Mouse (Mus musculus): ENCODE measurements around the gene Clec4e. TPM values are rescaled to one million over a fixed set of nuclear protein-coding genes. Genes with fewer than 3 reads are reported as not detected.
"Not testable (repeated sequence)": the region's sequence is repeated elsewhere in the genome, so short reads cannot be mapped to it uniquely, and the experiment has no call there.

Clec4e gene
- polyA plus RNA-seq, 1 experiment from 2014 or later: not detected

- H3K27ac ChIP-seq: no peak within 1 kb of the TSS
- no peaks in the 10 kb centered on the region for H3K9me3 ChIP-seq
- no peak for DNase-seq (ENCODE audit: extremely low spot score, low spot score)
- H3K4me3 ChIP-seq: no peak within 1 kb of the TSS
- no peaks in the 10 kb centered on the region for H3K4me1 ChIP-seq
- H3K27me3 ChIP-seq (ENCODE audit: poor library complexity, severe bottlenecking): no peaks in the 10 kb centered on the region
- H3K36me3 ChIP-seq (replicated peaks): no peaks in the 10 kb centered on the region
- 74% methylated on average over 4 of the region's 4 CpGs for WGBS
Measured at GRCm38 (mm10) chr6:123261555-123262161, 28.0 kb downstream of the Clec4e start, which contains the start of gene Clec4d. Gene Clec4d (plus strand): TSS chr6:123262111.

DNA sequence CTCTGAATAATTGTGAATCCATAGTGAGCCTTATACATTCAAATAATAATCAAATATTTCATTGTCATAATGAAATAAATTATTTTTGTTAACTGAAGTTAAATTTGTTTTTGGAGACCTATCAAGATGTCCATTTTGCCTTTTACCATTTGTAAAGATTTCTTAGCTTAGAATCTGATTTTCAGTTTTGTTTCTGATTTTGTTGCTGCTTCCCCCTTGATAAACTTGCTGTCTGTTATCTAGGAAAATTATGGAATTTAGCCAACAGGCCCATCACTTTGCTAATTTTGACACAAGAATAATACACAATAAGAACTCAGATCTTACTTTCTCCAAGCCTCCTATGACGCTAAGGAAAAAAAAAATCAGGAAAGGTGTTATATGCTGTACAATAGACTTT lies 28.8 kb downstream of the Clec4e start:
- WGBS: 85% methylated on average over 1 of the region's 1 CpGs
- H3K4me1 ChIP-seq: no peaks in the 10 kb centered on the region
- DNase-seq (ENCODE audit: extremely low spot score, low spot score): no peak
- no peak overlapping the region for H3K27ac ChIP-seq
- H3K9me3 ChIP-seq: no peaks in the 10 kb centered on the region
- no peaks in the 10 kb centered on the region for H3K36me3 ChIP-seq (replicated peaks)
- no peak overlapping the region for H3K4me3 ChIP-seq
- H3K27me3 ChIP-seq (ENCODE audit: poor library complexity, severe bottlenecking): no peaks in the 10 kb centered on the region

GRCm38 (mm10) chr6:123259889-123260603 lies 29.6 kb downstream of the Clec4e start:
- Histone ChIP-seq H3K36me3 (replicated peaks) (no peaks in the 10 kb centered on the region), H3K4me1 (no peaks in the 10 kb centered on the region), H3K27ac (no peak overlapping the region), H3K9me3 (no peaks in the 10 kb centered on the region), H3K4me3 (no peak overlapping the region), H3K27me3 (ENCODE audit: poor library complexity, severe bottlenecking) (no peaks in the 10 kb centered on the region)
- no peak for DNase-seq (ENCODE audit: extremely low spot score, low spot score)
- 91% methylated on average over 4 of the region's 4 CpGs for WGBS

DNA sequence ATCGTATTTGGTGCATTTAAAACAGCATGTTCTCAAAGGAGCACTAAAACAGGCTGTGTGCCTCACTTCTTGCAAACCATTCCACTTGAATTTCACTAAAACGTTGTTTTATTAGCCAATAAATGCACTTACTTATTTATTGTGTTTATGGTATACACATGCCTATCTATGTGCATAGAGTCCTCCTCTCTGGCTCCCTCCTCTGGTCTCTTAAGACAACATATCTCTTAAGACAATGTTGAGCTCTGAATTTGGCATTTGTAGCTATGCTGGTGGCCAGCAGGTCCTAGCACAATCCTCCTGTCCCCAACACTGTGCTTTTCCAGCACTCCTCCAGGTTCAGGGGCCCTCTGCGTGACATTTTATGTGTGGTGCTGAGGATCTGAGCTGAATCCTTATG lies 30.7 kb downstream of the Clec4e start:
- Histone ChIP-seq H3K27ac (no peak overlapping the region), H3K4me3 (no peak overlapping the region), H3K4me1 (no peaks in the 10 kb centered on the region), H3K36me3 (replicated peaks) (no peaks in the 10 kb centered on the region), H3K9me3 (no peaks in the 10 kb centered on the region), H3K27me3 (ENCODE audit: poor library complexity, severe bottlenecking) (no peaks in the 10 kb centered on the region)
- DNase-seq (ENCODE audit: extremely low spot score, low spot score): no peak
- 82% methylated on average over 3 of the region's 3 CpGs for WGBS

DNA sequence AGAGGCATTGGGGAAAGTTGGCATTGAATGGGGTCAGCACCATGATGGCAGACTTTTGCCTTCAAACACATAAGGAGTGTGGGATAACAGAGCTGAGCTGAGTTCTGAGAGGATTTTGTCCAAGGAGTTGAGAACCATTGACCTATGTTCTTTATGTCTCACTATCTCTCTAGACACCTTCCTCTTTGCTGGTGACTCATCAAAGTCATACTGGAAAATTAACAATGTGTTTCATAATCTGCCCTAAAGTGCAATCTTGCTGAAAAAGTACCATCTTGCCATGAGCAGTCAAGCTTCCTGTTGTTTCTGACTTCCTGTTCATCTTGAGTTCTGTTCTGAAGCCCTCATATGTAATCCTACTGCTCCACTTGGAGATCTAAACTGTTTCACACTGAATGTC lies 36.9 kb downstream of the Clec4e start:
- no peak overlapping the region for H3K27ac ChIP-seq
- no peaks in the 10 kb centered on the region for H3K36me3 ChIP-seq (replicated peaks)
- peaks cover 4% of the 10 kb centered on the region; the same call in 1 of the 2 replicates for H3K9me3 ChIP-seq

DNA sequence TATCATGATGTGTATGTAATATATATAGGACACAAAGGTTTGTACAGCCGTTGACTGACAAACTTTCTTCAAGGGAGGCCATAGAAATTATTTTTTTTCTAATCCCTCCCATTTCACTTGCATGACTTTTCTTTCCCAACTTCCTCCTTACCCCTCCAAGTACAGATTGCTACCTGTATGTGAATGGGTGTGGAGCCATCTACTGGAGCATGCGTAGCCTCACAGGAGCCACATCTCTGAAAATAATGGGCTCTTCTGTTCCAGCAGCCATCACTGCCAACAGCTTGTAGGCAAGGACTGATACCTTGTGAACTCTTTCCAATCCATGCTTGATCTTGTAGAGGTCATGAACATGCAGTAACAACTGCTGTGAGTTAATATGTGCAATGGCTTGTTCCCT lies 40.8 kb downstream of the Clec4e start:
- not testable (repeated sequence) for H3K9me3 ChIP-seq; H3K27ac ChIP-seq; DNase-seq (ENCODE audit: extremely low spot score, low spot score); H3K27me3 ChIP-seq (ENCODE audit: poor library complexity, severe bottlenecking); H3K36me3 ChIP-seq (replicated peaks); H3K4me3 ChIP-seq; H3K4me1 ChIP-seq
- WGBS: 86% methylated on average over 2 of the region's 2 CpGs

More for the DNA sequence above, 36.9 kb downstream of the Clec4e start:
- Histone ChIP-seq H3K4me3 (no peak overlapping the region), H3K4me1 (no peaks in the 10 kb centered on the region), H3K27me3 (ENCODE audit: poor library complexity, severe bottlenecking) (no peaks in the 10 kb centered on the region)
- no peak for DNase-seq (ENCODE audit: extremely low spot score, low spot score)

DNA sequence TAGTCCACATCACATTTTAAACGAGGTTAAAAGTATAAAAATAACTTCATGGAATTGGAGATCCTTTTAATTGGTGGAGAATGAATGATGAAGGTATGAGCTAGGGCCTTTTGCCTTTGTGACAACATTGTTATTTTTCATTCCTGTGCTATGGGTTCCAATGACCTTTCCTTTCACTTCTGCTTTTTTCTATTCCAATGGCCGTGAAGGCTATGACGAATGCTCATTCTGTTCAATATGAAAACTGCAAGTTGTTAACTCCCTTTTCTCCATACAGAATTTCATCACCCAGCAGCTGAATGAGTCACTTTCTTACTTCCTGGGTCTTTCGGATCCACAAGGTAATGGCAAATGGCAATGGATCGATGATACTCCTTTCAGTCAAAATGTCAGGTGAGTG lies 45.5 kb downstream of the Clec4e start:
- Histone ChIP-seq H3K4me1 (no peaks in the 10 kb centered on the region), H3K36me3 (replicated peaks) (no peaks in the 10 kb centered on the region), H3K9me3 (no peaks in the 10 kb centered on the region), H3K27ac (no peak overlapping the region), H3K27me3 (ENCODE audit: poor library complexity, severe bottlenecking) (no peaks in the 10 kb centered on the region), H3K4me3 (no peak overlapping the region)
- WGBS: 93% methylated on average over 5 of the region's 5 CpGs
- DNase-seq (ENCODE audit: extremely low spot score, low spot score): no peak

- H3K9me3 ChIP-seq: no peaks in the 10 kb centered on the region
- H3K36me3 ChIP-seq (replicated peaks): no peaks in the 10 kb centered on the region
- H3K27ac ChIP-seq: no peak overlapping the region
- no peak overlapping the region for H3K4me3 ChIP-seq
- DNase-seq (ENCODE audit: extremely low spot score, low spot score): no peak
- no peaks in the 10 kb centered on the region for H3K27me3 ChIP-seq (ENCODE audit: poor library complexity, severe bottlenecking)
- no peaks in the 10 kb centered on the region for H3K4me1 ChIP-seq
Measured at GRCm38 (mm10) chr6:123237582-123237981, 52.1 kb downstream of the Clec4e start.

Other genes with a start within 250 kb of the Clec4e start
- gene Clec4b1, start 239.9 kb downstream of the Clec4e start, polyA plus RNA-seq (2016; fragmentation: Nextera tagmentation; extraction: Ambion mirVana): not detected in 2 replicates
- 0.31 and 0.64 TPM in 2 replicates for gene Clec4a2, start 183.4 kb downstream of the Clec4e start, polyA plus RNA-seq (2016; fragmentation: Nextera tagmentation; extraction: Ambion mirVana)
- gene Clec4b2, start 117.0 kb downstream of the Clec4e start, polyA plus RNA-seq (2016; fragmentation: Nextera tagmentation; extraction: Ambion mirVana): not detected in 2 replicates
- 0.22 and 0.48 TPM in 2 replicates for gene Clec4n, start 60.0 kb downstream of the Clec4e start, polyA plus RNA-seq (2016; fragmentation: Nextera tagmentation; extraction: Ambion mirVana)
- gene Clec4d, start 27.8 kb downstream of the Clec4e start, polyA plus RNA-seq (2016; fragmentation: Nextera tagmentation; extraction: Ambion mirVana): not detected in 2 replicates
- not detected in 2 replicates for gene Vmn2r19, start 18.5 kb upstream of the Clec4e start, polyA plus RNA-seq (2016; fragmentation: Nextera tagmentation; extraction: Ambion mirVana)
- gene Vmn2r20, start 128.2 kb upstream of the Clec4e start, polyA plus RNA-seq (2016; fragmentation: Nextera tagmentation; extraction: Ambion mirVana): not detected in 2 replicates
- gene Vmn2r21, start 243.5 kb upstream of the Clec4e start, polyA plus RNA-seq (2016; fragmentation: Nextera tagmentation; extraction: Ambion mirVana): not detected in 2 replicates